Mouse (Mus musculus): Measurements from ENCODE around the gene Fcrla.

- TF ChIP-seq POLR2A (IDR thresholded peaks at IDR 0.05; ENCODE audit: low read depth, low read length) (no peak), CTCF (conservative IDR thresholded peaks at IDR 0.05 in 1 of 2, IDR thresholded peaks at IDR 0.05 in 1 of 2; ENCODE audit: low read depth in 2 of 2, low read length in 2 of 2) (no peak), UBTF (IDR thresholded peaks at IDR 0.05; ENCODE audit: low read depth, low read length) (no peak), USF1 (IDR thresholded peaks at IDR 0.05; ENCODE audit: low read depth, low read length) (no peak), TBP (conservative IDR thresholded peaks at IDR 0.05; ENCODE audit: low read depth, low read length) (no peak), MYC (IDR thresholded peaks at IDR 0.05; ENCODE audit: low read depth, low read length) (no peak), MAX (IDR thresholded peaks at IDR 0.05; ENCODE audit: low read length) (no peak)
These were observed 1.9 kb upstream of the Fcrla start for GRCm38 (mm10) chr1:170929245-170929644.
